Mouse (Mus musculus) fat pad, adult 2 months (tissue): ENCODE data around the gene Vstm2b.

Experiments
- DNase-seq: peaks from one replicate; pipeline ENCODE4 v3.0.0-alpha.2; 2011; ENCODE audit warnings: low read depth, low spot score; ENCODE audit errors: extremely low read depth

Vstm2b gene

DNA sequence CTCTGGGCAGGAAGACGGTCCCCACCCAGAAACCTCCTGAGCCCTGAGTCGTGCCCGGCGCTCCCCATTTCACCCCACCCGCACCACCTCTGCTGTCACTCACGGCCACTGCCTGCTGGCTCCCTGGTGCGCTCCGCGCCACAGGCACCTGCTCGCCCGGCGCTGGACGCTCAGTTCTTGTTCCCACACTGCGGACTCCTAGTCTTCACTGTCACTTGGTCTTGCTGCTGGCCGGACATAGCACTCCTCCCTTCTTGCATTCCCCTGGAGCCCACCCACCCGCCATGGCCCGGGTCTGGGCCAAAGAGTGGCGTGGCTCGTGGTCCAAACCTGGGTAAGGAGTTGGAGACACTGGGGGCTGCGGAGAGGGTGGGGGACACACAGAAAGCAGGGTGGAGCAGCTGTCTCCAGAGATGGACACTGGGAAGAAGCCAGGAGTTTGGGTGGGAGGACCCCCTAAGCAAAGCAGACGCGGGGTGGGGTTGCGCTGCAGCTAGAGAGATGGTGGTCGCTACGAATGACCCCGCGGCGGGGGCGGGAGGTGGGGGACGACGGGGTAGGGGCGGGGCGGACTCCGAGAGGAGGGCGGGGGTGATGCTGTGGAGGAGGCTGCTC is at the start of gene Vstm2b:
Gene Vstm2b (plus strand): TSS at position 233 of the 615 bp plus-strand sequence.
- DNase-seq = no peak

DNA sequence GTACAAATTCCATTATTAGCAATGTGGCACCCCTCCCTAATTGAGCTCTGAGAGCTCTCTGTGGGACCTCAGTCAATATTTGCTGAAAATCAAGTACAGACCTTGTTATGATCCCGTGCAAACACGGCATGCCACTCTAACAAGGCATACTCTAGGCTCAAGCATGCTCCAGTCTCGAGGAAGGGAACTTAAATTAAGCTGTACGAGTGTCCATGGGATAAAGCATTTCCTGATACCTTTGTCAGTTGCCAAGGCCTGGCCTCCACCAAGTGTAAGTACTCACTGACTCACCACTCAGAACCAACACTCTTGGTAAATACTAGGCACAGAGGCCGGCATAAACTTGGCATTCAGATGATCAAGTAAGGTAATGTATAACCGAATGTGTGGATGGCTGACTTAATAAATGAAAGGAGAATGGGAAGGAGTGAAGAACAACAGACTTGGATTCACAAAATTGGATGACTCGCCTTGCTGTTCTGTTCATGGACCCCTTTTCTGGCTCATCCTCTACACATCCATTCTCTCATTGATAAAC is 42.0 kb upstream of the Vstm2b start:
- no peak for DNase-seq

DNA sequence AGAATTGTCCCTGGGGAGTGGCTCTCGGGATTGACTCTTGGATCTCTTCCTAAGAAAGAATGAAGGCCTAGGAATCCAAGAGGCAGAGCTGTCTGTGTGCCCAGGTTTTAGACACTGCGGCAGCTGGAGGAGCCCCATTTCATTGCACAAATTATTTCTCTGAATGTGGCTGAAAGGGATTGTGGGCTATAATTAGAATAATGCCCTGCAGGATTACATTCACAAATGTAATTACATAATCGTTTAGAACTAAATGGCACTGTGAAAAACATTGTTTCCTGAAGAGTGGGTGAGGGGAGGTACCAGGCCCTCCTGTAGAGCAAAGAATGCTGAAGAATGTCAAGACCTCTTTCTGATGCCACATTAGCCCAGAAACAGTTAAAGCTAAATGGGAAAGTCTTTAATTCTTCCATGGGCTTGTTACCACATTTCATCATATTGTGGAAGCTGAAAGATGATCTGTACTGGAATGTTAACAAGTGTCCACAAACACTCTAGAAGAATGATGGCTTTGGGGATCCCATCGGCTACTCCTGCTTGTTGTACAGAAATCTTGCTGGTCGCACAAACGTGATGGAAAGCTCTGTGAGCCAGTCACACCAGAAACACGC is 24.6 kb upstream of the Vstm2b start:
- no peak for DNase-seq

DNA sequence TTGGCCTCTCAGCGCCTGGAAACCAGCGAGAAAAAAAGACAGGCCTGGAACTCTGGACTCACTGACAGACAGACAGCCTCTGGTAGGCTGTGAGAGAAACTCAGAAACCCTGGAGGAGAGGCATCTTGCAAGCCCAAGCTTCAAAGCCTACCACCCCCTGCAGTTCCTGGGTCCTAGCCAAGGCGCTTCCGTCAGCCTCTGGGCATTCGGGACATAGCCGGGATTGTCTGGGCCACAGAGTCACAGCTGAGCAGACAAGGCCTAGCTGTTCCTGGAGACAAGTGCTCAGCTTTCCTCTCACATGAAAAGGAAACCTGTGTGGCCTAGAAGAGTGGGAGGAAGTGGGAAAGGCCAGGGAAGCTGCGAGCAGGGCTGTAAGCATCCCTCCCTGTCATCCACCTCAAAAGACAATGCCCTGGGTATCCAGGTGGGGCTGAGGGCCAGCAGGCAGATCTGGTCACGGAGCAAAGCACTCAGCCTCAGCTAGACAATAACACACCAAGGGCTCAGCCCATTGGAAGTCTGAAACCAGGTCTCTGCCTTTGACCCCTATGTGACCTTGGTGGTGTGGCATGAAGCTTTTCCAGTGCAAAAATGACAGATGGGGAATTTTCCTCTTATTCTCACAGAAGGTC is 13.2 kb upstream of the Vstm2b start:
- no peak for DNase-seq

DNA sequence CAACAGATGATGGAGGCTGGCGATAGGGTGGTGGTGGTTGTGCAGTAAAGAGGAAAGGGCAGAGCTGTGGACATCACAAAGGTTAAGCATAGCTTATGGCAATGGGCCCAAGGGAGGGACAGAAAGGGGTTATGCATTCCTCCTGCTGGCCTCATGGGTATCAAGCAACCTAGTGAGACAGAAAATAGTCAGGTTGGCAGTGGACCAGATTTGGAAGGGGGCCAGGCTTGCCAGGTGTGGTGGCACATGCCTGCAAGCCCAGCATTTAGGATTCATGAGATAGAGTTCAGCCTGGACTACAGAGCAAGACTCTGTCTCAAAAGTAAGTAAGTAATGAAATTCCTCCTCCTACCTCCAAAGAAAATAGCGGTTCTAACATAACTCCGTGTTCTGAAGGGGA is 9.8 kb upstream of the Vstm2b start:
- no peak for DNase-seq

DNA sequence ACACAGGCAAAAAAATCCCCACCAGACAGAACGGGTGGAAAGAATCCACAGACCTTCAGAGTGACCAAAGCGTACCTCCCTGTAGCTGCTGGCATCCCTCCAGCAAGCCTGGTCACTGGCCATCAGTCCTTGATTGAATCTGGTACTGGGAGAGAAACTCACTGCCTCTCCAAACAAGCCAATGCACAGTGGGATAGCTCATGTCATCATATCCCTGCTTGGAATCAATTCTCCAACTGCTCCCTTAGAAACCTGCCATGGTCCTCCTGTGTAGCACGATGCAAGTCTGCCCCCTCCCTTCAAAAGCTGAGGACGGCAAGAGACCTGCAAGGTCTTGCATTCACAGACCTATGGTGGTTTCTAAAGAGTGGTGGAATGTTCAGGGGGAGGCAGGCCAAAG is 1.2 kb upstream of the Vstm2b start:
- no peak for DNase-seq

DNA sequence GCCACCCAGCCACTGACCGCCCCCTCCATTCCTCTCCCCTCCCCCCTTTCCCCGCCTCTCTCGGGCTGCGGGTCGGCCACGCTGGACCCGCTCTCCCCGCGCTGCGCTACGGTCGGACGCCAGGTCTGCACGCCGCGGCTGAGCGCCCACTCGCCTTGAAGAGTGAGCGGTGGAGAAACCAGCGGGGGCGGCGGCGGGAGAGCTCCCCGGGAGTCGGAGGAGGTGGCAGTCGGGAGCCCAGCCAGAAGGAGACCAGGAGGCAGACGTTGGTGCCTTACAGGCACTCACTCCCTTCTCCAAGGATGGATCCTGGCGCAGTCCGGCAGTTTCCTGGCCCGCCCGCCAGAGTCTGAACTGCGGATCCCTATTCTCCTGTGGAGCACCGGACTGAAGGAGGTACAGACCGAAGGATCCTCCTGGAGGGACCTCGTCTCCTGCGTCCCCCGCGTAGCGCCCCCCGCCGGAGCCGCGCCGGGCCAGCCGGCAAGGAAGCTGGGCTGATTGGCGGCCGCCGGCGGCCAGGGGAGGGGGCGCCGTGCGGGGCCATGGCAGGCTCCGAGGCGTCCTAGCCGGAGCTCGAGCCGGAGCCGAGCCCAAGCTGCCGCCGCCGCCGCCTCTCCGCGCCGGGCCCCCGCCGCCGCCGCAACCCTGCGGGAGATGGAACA is 715 bp downstream of the Vstm2b start:
- no peak for DNase-seq

DNA sequence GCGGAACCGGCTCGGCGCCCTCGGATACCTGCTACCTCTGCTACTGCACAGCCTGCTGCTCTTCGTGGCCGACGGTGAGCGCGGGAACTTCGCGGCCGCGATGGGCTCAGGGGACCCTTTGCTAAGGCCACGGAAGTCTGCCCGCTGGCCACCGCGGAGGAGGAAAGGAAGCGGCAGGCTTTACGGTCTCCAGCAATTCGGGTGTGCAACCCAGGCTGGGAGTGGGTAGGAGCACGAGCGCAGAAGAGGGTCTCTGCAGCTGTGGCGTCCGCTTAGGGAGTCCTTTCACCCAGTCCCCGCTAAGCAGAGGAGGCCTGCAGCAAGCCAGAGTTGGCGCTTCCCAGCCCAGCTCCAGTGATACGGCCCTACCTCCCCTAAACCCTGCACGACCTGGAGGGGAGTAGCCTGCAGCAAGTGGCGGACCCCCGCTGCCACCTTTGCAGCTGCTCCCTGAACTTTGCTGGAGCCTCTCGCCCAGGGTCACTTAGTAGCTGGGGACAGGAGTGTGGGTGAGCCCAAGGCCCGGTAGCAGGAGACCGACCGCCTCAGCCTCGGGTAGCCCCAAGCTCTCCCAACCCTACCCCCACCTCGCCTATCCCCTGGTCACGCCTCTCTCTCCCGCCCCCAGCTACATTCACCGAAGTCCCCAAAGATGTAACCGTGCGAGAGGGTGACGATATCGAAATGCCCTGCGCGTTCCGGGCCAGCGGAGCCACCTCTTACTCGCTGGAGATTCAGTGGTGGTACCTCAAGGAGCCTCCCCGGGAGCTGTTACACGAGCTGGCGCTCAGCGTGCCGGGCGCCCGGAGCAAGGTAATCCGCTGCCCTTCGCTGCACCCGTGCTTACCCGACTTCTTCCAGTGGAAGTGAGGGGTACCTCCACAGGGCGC is 1.5 kb downstream of the Vstm2b start:
- DNase-seq = no peak

DNA sequence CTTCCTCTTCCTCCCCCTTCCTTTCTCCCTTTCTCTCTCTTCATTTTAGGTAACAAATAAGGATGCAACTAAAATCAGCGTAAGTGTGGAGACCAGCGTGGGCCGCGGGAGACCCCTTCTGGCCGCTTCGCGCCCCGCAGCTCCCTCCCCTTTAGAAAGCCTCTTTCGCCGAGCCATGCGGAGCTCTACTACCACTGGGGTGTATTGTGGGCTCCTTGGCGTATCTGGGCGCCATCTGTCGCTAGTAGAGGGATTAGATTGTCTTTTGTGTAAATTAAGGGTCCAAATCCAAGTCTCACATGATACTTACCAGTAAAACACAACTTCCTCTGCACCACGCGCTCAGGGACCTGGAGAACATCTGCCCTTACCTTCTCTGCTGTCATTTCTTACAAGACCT is 3.1 kb downstream of the Vstm2b start:
- DNase-seq = no peak

DNA sequence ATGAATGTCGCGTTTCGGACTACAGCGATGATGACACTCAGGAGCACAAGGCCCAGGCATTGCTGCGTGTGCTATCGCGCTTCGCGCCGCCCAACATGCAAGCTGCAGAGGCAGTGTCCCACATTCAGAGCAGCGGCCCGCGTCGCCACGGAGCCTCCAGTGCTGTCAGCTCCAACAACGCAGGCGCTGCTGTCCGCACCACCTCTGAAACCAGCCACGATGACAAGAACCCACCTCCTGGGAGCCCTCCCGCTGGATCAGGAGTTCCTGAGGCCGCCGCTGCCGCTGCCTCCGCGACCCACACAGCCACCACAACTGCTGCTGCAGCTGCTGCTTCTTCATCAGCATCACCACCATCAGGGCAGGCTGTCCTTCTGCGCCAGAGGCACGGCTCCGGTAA is 4.4 kb downstream of the Vstm2b start:
- DNase-seq = no peak

DNA sequence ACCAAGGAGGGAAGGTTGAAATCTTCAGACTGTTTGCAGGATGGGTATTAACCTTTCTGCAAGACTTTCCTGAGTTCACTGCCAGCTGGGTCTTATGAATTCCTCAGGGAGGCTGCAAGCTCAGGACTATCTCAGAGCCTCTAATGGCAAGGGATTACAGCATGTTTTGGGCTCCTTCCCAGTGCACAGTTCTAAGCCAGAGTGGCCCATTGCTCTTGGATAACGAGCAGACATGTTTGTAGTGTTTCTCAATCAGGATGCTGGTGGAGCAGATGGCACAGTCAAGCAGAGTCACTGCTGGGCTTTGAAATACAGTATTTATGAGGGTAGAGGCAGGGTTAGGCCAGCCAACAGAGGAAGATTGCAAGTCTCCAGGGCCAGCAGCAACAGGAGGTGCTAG is 8.4 kb downstream of the Vstm2b start:
- no peak for DNase-seq

DNA sequence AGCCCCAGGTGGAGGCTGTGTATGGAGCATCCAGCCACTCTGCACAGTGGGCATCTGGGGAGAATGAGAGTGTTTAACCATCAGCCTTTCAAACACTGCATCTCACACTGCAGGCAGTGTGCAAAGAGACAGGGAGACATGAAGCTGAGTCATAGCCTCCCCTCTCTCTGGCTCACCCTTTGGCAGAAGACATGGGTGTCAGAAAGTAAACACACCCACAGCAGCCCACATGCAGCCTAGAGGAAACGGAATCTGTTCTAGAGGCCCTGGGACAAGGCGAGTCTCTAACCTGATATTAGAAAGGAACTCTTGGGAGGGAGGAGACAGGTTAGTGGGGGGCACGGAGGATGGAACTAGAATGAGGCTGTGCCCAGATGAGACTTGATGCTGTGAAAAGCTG is 18.6 kb downstream of the Vstm2b start:
- DNase-seq = no peak

DNA sequence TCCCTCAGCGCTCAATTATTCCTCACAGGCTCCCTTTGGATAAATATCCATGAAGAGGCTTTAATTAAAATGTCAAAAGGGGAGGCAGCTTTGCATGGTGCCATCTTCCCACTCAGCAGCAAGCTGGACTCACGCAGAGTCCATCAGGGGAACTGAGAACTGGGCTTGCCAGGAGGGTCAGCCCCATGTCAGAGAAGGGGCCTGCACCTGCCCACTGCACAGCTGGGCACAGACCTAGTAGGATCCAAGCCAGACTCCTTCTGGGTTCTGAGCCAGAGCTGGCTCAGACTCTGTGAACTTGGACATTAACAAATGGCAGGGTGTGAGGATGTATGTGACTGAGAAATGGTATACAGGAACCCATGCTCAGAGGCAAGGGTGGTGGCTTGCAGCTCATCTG is 22.0 kb downstream of the Vstm2b start:
- no peak for DNase-seq

DNA sequence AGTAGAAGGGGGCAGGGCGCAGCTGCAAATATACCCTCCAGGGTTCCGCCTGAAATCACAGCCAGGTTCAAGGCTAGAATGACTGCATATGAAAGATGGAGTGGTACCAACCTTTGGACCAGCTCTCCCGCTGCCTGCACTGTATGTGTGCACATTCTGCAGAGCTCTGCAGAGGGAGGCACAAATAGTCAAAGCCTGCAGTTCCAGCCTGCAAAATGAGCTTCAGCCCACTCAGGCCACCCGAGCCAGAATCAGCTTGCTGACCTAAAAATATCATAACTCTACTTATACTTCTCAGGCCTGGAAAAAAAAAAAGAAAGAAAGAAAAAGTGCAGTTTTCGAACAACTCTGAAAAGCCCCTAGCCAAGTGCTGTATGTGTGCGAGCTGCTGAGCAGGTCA is 23.2 kb downstream of the Vstm2b start:
- DNase-seq = no peak

DNA sequence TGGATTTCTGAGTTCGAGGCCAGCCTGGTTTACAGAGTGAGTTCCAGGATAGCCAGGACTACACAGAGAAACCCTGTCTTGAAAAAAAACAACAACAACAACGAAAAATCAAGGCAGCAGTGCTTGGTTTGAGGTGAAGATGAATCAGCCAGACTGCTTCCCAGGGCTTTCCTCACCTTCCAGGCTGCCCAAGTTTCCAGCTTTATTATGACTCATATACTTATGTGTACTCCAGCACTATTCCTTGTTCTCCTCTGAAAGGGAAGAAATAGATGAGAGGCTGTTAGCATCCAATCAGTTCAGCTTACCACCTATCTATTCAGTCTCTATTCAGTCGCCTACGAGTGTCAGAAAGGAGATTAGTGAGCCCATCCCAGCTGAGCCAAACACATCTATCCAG is 24.7 kb downstream of the Vstm2b start:
- DNase-seq = no peak

DNA sequence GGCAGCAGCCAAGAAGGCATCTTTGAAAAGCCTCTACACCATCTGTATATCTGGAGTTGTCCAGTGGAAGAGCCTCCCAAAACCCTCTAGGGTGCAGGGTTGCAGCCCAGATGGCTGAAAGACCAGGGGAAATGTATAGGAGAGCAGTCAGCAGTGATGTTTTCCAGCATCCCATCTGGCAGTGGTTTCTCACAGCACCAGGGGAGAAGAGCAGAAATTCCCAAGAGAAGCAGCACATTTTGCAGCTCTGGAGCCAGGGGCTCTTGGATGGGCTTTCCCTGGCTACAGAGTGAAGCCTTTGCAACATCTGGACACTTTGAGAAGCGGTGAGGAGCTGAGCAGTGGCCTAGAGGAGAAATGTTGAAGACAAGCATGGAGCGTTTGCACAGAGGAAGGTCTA is 30.3 kb downstream of the Vstm2b start:
- no peak for DNase-seq

DNA sequence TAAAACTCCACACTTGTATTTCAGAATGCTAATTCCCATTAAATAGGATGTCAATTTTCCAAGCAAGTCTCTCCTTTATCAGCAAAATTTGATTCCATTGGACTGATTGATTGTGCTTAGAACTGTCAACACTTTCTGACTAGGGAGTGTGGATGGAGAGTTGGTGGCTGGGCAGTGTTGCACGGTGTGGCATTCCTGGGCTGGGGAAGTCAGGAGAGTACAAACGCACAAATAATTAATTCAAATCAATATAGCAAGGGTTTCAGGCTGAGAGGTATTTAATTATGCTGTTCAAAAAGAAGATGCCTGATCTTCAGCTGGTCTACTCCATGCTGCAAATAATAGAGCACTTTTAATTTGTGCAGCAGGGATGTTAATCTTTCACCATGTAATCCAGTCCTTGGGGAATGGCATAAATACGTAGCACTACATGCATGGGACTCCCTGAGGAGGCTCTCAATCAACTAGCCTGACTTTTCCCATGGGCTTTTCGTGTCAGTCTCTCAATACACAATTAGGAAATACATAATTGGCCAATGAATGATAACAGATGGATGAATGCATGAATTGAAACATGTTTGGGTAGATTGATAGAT is 38.6 kb downstream of the Vstm2b start:
- DNase-seq = no peak

DNA sequence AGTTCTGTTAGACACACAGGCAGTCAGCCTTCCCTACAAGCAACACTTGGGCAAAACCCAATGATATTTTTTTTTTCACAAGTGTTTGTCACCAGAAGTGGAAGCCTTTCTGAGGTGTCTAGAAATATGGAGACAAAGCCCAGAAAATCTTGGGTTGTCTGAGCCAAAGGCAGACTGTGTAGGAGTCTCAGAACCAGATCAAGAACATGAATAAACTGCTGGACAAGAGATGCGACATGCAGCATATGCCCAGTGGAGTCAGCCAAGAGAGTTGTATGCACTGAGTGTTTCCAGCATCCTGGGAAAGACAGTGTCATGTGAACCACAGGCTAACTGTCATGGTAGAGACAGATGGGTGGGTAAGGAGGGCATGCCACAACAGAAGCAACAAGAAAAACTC is 41.2 kb downstream of the Vstm2b start:
- DNase-seq = no peak

DNA sequence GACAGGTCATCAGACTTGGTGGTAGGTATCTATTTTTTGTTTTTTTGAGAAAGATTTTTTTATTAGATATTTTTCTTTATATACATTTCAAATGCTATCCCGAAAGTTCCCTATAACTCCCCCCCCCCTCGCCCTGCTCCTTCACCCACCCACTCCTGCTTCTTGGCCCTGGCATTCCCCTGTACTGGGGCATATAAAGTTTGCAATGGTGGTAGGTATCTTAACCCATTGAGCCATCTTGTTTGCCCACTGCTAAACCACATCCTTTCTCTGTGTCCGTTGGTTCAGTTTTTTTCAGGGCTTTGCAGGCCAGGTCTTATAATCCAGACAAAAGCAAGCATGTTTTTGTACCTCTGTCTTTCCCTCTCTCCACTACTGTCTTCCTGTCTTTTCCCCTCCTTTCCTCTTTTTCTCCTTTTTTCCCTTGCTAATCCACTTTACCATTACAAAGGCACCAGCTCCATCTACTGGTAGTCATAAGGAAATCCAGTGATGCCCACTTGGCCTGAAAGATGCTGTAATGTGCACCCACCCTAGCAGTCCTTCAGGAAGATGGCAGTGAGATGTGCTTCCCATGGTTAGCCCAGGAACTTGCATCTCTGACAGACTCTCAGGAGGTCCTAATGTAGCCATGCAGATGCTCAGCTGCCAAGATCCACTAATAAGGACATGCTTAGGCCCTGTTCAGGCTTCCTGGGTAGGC is 44.3 kb downstream of the Vstm2b start:
- DNase-seq = no peak
